In the genomic region with DNA sequence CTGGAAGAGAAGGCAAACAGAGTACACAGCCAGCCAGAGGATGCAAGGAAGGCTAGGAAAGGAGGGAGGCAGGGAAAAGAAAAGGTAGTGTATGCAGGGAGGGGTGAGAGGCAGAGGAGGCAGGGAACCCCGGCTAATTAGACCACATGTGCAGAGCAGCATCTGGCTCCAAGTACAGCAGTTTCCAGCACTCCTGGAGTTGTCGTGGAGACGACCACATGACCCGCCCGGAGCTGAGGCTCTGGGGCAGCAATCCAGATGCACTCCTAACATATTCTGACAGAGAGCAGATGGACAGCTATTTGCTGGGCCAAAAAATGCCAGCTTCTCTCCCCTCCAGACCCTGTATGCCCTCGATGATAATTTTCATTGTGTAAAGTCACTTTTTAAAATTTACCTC, we compare ENCODE assay signal across 12 mouse cellular contexts.
DNase-seq lines count a peak whose midpoint lies in the region; ATAC-seq lines count a peak whose summit lies in the region.
"Had no signal": no experiment of that assay in that cellular context is flagged by ENCODE, and none has a peak within 500 bp of the region (broad histone marks: within the 10 kb centered on the region; RNA-seq: fewer than 3 reads in every experiment).

No protein-coding gene starts in this region.

- no peak overlapping the region for H3K4me3 ChIP-seq in forebrain, embryonic 16.5 days (replicated peaks; ENCODE audit: low read length)

- H3K4me1 ChIP-seq in forebrain, embryonic 16.5 days (replicated peaks; ENCODE audit: control insufficient read depth, insufficient read depth, low read length): peaks cover 12% of the 10 kb centered on the region

- H3K9me3 ChIP-seq in forebrain, embryonic 16.5 days (ENCODE audit: control insufficient read depth, low read length): no peaks in the 10 kb centered on the region

- H3K36me3 ChIP-seq in forebrain, embryonic 16.5 days (ENCODE audit: control insufficient read depth, insufficient read depth): no peaks in the 10 kb centered on the region

- no peaks in the 10 kb centered on the region for H3K27me3 ChIP-seq in forebrain, embryonic 16.5 days (replicated peaks; ENCODE audit: control insufficient read depth, insufficient read depth, low read length)

- no peak overlapping the region for H3K9ac ChIP-seq in forebrain, embryonic 16.5 days (replicated peaks; ENCODE audit: low read depth, low read length)
- H3K9ac ChIP-seq: liver, embryonic 14.5 days had no signal

- 40% methylated on average over 6 of the region's 6 CpGs for WGBS in forebrain, embryonic 16.5 days

- intact Hi-C loops in gastrocnemius, postnatal 36 days (cut with DNase I): no loop called here

- ATAC-seq in forebrain, embryonic 16.5 days: peak; percentile 40

- no peak overlapping the region for H3K27ac ChIP-seq in forebrain, embryonic 16.5 days (ENCODE audit: low read length)
- H3K27ac ChIP-seq: liver, embryonic 14.5 days had no signal

- peak; percentile 13 for DNase-seq in right cerebral cortex, adult 18-20 months
- no peak for DNase-seq in right cerebral cortex, postnatal 36 days (ENCODE audit: low spot score in 2 of 2)
- DNase-seq in mesoderm, embryonic 11.5 days (ENCODE audit: low read depth, low spot score): peak; percentile 30
- DNase-seq in urinary bladder, adult 2 months (ENCODE audit: low spot score): no peak
- no peak for DNase-seq in kidney, adult 18-20 months
- DNase-seq in gastrocnemius, postnatal 36 days: no peak
- DNase-seq: adrenal gland, adult 2 months; heart, postnatal 36 days; kidney, postnatal 25 days; thymus, postnatal 14 days had no signal

- no peak overlapping the region for H3K4me2 ChIP-seq in forebrain, embryonic 16.5 days (ENCODE audit: low read length)

Comparison
In these comparisons a context has a peak if more than half of its experiments do, and no peak if none do; other contexts are left out.
1. DNase-seq: peak in right cerebral cortex, adult 18-20 months (single experiment) and mesoderm, embryonic 11.5 days (single experiment); none in right cerebral cortex, postnatal 36 days (0 of 2), urinary bladder, adult 2 months (single experiment), kidney, adult 18-20 months (single experiment) and gastrocnemius, postnatal 36 days (0 of 2).